Mouse (Mus musculus) kidney, postnatal 25 days (tissue): ENCODE data around the gene Zfp985.
A peak's percentile ranks its signal among the peaks of the same experiment; 100 is the strongest.
"Not testable (repeated sequence)": the region's sequence is repeated elsewhere in the genome, so short reads cannot be mapped to it uniquely, and the experiment has no call there.

Source experiments
- DNase-seq, 2 experiments: peaks; one replicate each; pipeline ENCODE4 v3.0.0; 2021; ENCODE audit warnings: mixed read lengths in 2 of 2

The Zfp985 gene

GRCm38 (mm10) chr4:147553071-147553470, at the start of gene Zfp985:
Gene Zfp985, plus strand, starts transcription at chr4:147553277.
- DNase-seq, result peak in 1 of 2 experiments; percentile 31

GRCm38 (mm10) chr4:147509174-147509573, 43.9 kb upstream of the Zfp985 start:
- no peak for DNase-seq

GRCm38 (mm10) chr4:147518981-147519380, 34.1 kb upstream of the Zfp985 start:
- DNase-seq, result peak in 1 of 2 experiments; percentile 40

GRCm38 (mm10) chr4:147520100-147520499, 33.0 kb upstream of the Zfp985 start:
- no peak for DNase-seq

- DNase-seq, result no peak
Observed at GRCm38 (mm10) chr4:147525125-147525524, 28.0 kb upstream of the Zfp985 start.

- no peak for DNase-seq
Observed at GRCm38 (mm10) chr4:147530366-147530765, 22.7 kb upstream of the Zfp985 start.

- DNase-seq, result peak in 1 of 2 experiments; percentile 22
Observed at GRCm38 (mm10) chr4:147535916-147536315, 17.2 kb upstream of the Zfp985 start.

- peak in 1 of 2 experiments; percentile 19 for DNase-seq
Observed at GRCm38 (mm10) chr4:147537702-147538101, 15.4 kb upstream of the Zfp985 start.

- not testable (repeated sequence) for DNase-seq
Observed at GRCm38 (mm10) chr4:147539918-147540317, 13.2 kb upstream of the Zfp985 start, which contains the start of gene Gm16503. Gene Gm16503, plus strand, starts transcription at chr4:147540218.

- DNase-seq, result peak in 1 of 2 experiments; percentile 21
Observed at GRCm38 (mm10) chr4:147541105-147541504, 12.0 kb upstream of the Zfp985 start.

- not testable (repeated sequence) for DNase-seq
Observed at GRCm38 (mm10) chr4:147554361-147554760, 1.3 kb downstream of the Zfp985 start.

GRCm38 (mm10) chr4:147556921-147557320, 3.8 kb downstream of the Zfp985 start:
- not testable (repeated sequence) for DNase-seq

GRCm38 (mm10) chr4:147558011-147558410, 4.9 kb downstream of the Zfp985 start:
- not testable (repeated sequence) for DNase-seq

GRCm38 (mm10) chr4:147559096-147559495, 6.0 kb downstream of the Zfp985 start:
- DNase-seq, result peak in 1 of 2 experiments; percentile 21

- no peak for DNase-seq
Observed at GRCm38 (mm10) chr4:147565426-147566220, 12.5 kb downstream of the Zfp985 start.

GRCm38 (mm10) chr4:147571156-147571555, 18.1 kb downstream of the Zfp985 start:
- DNase-seq, result not testable (repeated sequence)

GRCm38 (mm10) chr4:147579371-147579770, 26.3 kb downstream of the Zfp985 start:
- DNase-seq, result not testable (repeated sequence)

GRCm38 (mm10) chr4:147586511-147587473, 33.7 kb downstream of the Zfp985 start:
- peak in 1 of 2 experiments; percentile 19 for DNase-seq

GRCm38 (mm10) chr4:147594630-147595029, 41.6 kb downstream of the Zfp985 start:
- DNase-seq, result peak in 1 of 2 experiments; percentile 26

GRCm38 (mm10) chr4:147597685-147598084, 44.6 kb downstream of the Zfp985 start:
- no peak for DNase-seq

GRCm38 (mm10) chr4:147598831-147599230, 45.8 kb downstream of the Zfp985 start:
- peak in 1 of 2 experiments; percentile 30 for DNase-seq

GRCm38 (mm10) chr4:147601881-147602280, 48.8 kb downstream of the Zfp985 start:
- peak in 1 of 2 experiments; percentile 34 for DNase-seq

- peak in 1 of 2 experiments; percentile 36 for DNase-seq
Observed at GRCm38 (mm10) chr4:147603806-147604205, 50.7 kb downstream of the Zfp985 start.
